Mouse (Mus musculus) common myeloid progenitor, adult 5-6 weeks (primary cell): ENCODE data around the gene Gimap8. TPM values are rescaled to one million over a fixed set of nuclear protein-coding genes. Genes with fewer than 3 reads are reported as not detected.
A peak's percentile ranks its signal among the peaks of the same experiment; 100 is the strongest.
"Not testable (repeated sequence)": the region's sequence is repeated elsewhere in the genome, so short reads cannot be mapped to it uniquely, and the experiment has no call there.

Experiments
- ATAC-seq: replicated peaks from 2 replicates; pipeline ENCODE4 v1.8.0; 2016; ENCODE audit warnings: low read depth, mild to moderate bottlenecking, moderate TSS enrichment, inconsistent platforms; ENCODE audit not compliant: poor library complexity, severe bottlenecking
- total RNA-seq: library from RNA; stranded (forward); fragments of 200-1000, 187-1606 nt; gene quantifications from 2 replicates; pipeline ENCODE4 v1.2.3, GENCODE M21; 2017

The Gimap8 gene
- 3.7 TPM in 2 replicates for total RNA-seq

DNA sequence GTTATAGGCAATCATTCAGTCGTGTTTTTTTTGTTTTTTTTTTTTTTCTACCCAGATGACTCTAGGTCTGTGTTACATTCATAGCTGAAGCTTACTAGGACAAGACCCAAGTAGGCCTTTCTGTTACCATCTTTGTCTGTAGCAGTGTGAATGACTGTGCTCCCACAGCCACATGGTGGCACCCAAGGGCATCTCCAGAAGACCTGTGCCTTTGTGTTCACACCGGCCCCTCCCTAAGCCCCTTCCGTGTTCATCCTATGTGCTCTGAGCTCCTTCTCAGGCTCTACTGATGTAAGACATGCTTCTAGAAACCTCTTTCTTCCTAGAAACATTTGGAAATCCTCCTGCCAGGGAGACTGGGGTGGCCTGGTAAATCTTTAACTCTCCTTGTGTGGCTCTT lies at the start of gene Gimap8:
Gene Gimap8, plus strand, starts transcription at position 240 of the 400 bp plus-strand sequence.
- ATAC-seq: peak; percentile 92

DNA sequence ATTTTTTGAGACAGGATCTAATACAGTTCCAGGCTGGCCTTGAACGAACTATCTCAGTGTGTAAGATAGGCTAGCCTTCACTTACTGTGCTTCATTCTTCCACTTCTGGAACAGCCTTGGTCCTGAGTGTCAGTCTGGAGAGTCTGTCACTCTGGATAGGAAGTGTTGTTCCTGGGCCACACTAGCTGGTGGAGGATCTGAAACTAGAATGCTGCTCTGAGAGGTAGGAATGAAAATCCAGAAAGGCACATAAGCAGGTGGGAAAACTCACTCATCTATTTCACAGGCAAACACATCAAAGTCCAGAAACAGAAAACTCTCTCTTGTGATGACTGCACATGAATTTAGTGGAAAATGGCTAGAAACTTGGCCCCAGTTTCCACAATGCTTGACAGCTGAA lies 46.4 kb upstream of the Gimap8 start:
- no peak for ATAC-seq

GRCm38 (mm10) chr6:48601271-48602079 lies 45.6 kb upstream of the Gimap8 start, which contains the start of gene Zfp775:
Gene Zfp775, plus strand, starts transcription at chr6:48602063.
- peak; percentile 98 for ATAC-seq

- peak; percentile 21 for ATAC-seq
Observed at GRCm38 (mm10) chr6:48602080-48602741, 44.8 kb upstream of the Gimap8 start.

GRCm38 (mm10) chr6:48608124-48608523 lies 38.9 kb upstream of the Gimap8 start:
- no peak for ATAC-seq

- peak; percentile 25; the same call in 1 of the 2 replicates for ATAC-seq
Observed at GRCm38 (mm10) chr6:48609512-48609911, 37.5 kb upstream of the Gimap8 start.

DNA sequence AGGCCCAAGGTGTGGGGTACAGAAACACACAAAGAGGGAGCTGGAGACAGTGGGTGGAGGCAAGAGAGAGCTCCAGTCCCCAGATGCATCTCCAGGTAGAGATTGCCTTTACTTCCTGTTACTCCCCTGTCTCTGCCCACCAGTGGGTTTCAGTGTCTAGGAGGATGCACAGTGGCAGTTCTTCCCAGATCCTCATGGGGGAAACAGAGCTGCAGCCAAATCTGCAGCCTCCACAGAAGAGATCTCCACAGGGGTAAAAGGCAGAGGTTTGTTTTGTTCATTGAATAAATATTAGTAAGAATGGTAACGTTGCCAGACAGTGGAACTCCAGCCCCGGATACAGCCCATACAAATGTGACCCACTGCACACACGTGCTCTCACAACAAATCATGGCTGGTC lies 36.4 kb upstream of the Gimap8 start:
- ATAC-seq: no peak

DNA sequence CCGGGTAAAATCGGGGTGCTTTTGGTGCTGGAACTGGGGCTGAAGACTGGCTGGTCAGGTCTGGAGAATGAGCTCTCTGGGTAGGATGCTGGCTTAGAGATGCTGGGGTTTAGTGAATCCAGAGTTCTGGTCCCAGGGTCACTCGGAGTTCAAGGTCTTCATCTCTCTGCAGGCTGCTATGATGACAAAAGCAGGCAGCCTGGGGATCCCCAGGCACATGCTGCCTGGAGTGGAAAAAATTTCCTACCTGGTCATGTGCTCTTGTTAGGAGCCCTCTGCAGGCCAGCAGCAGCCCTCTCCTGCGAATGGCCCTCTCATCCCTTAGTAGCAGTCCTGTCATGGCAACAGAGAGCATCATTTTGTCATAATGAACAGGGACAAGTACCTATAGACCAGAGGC lies 33.6 kb upstream of the Gimap8 start:
- no peak for ATAC-seq

DNA sequence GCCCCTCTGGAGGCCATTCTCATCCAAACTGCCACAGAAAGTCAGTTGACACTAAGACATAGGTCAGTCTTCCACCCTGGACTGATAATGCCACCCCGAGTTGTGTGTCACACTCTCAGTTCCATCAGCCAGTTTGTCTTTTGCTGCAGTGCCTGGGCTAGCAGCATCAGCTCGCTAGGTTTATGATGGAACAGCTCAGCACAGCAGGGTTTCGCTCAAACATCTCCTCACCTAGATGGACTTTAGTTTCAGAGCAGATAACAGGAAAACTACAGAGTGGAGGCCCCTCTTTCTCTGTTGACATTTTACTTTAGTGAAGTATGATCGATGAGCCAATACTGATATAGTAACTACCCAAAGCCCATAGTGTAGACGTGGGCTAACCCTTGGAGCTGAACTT lies 32.3 kb upstream of the Gimap8 start:
- ATAC-seq: no peak

DNA sequence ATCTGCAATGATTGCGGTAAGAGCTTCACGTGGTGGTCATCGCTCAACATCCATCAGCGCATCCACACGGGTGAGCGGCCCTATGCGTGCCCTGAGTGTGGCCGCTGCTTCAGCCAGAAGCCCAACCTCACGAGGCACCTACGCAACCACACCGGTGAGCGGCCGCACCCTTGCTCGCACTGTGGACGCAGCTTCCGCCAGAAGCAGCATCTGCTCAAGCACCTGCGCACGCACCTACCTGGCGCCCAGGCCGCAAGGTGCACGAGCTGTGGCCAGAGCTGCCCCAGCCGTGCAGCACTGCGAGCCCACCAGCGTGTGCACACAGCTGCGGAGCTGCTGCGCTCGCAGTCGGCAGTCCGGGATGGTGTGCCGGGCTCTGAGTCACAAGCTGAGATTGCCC lies 27.0 kb upstream of the Gimap8 start:
- no peak for ATAC-seq

DNA sequence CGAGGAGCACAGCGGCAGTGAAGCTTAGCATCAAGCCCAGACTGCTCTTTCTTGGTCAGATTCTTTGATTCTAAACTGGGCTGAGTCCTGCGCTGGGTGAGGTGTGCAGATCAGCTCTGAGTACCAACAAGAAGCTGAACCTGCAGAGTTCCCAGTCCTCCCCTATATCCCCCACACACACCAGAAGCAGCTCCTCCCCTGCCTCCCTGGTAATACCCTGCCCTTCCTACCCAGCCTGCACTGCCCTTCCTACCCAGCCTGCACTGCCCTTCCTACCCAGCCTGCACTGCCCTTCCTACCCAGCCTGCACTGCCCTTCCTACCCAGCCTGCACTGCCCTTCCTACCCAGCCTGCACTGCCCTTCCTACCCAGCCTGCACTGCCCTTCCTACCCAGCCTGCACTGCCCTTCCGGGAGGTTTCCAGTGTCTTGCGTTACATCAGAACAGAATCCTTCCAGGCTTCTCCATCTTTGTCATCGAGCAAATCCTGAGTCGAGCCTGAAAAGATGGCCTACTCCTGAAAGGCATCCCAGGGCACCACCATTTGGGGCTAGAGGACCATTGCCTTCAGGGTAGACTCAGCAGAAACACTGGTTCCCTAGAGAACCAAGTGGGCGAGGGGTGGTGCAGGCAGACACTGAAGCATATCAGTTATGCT lies 24.7 kb upstream of the Gimap8 start:
- ATAC-seq: not testable (repeated sequence)

DNA sequence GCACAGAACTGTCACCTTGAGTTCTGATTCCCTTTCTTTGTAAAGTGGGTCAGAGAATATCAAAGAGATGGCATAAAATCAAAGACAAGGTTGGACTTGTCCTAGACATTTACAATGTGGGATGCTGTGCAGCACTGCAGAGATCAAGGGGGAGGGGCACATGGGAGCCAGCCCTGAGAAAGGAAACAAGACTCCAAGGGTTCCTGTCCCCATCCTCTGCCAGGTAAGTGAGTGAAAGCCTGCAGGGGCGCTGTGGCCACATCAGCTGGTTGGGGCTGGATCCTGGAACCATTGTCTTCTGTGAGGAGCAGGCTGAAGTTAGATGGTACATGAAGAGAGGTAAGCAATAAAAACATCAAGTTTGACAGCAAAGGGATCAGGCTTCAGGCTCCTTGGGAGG lies 23.6 kb upstream of the Gimap8 start:
- ATAC-seq: no peak

- no peak for ATAC-seq
Observed at GRCm38 (mm10) chr6:48626464-48626863, 20.6 kb upstream of the Gimap8 start, which contains the start of gene AI854703. Gene AI854703, plus strand, starts transcription at chr6:48626764.

GRCm38 (mm10) chr6:48626984-48627383 lies 20.1 kb upstream of the Gimap8 start:
- peak; percentile 69 for ATAC-seq

DNA sequence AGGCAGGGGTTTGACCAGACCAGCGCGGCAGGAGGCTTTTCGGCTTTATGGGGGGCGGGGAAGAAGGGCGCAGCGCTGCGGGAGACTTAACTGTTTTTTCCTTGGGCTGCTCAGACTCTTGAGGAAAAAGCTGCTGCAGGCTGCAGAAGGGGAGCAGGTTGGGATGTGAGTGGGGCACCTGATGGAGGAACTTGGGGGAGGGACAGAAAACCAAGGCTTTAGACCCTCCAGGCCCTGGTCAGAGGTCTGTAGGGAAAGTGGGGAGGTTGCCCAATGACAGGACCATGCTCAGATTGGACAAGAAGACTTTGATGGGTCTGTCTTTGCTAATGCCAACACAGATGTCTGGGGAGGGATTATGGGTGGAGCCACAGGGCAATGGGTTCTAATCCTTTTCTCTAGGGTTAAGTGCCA lies 19.5 kb upstream of the Gimap8 start:
- no peak for ATAC-seq

- no peak for ATAC-seq
Observed at GRCm38 (mm10) chr6:48628377-48628776, 18.7 kb upstream of the Gimap8 start.

DNA sequence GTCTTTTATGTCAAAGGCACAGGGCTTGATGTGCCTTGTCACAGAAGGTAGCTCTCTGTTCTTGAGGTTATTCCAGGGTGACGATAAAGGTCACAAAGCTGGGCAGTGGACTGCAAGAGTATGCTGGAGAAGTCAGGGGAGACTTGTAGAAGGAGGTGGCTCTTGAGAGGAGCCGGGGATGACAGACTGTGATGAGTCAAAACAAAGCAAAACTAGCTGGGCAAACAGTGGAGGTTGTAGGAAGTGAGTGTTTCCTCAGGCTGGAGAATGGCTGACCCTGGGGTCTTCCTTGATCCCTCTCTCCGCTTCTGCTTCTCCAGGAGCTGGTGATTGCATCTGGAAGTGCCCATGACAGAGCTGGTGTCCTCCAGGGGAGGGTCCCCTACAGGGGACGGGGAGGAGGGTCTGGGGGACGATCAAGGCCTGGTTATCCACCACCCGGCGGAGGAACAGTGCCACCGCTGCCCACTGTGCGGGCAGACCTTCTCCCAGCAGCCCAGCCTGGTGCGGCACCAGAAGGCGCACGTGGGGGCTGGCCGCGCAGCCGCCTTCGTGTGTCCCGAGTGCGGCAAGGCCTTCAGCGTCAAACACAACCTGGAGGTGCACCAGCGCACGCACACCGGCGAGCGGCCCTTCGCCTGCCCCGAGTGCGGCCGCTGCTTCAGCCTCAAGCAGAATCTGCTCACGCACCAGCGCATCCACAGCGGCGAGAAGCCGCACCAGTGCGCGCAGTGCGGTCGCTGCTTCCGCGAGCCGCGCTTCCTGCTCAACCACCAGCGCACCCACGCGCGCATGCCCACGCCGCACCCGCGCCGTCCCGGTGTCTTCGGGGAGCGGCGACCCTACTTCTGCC lies 18.0 kb upstream of the Gimap8 start:
- ATAC-seq: peak; percentile 24; the same call in 1 of the 2 replicates

DNA sequence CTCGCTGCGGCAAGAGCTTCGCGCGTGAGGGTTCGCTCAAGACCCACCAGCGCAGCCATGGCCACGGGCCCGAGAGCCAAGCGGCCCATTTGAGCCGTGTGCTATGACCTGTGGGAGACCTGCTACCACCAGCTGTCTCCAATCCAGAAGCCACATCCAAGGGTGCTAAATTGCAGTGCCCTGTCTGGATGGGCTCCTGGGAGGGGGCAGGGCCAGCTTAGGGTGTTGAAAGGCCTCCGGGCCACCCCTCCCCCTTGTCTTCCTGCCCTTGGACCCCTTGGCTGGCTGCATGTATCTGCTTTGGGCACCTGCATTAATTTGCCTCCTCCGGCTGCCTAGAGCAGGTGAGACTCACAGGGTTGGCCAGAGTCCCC lies 17.4 kb upstream of the Gimap8 start:
- ATAC-seq: no peak

GRCm38 (mm10) chr6:48630831-48631230 lies 16.2 kb upstream of the Gimap8 start:
- no peak for ATAC-seq

- ATAC-seq: peak; percentile 63
Observed at GRCm38 (mm10) chr6:48635105-48635504, 11.9 kb upstream of the Gimap8 start.
